Mouse (Mus musculus) naive thymus-derived CD4-positive, alpha-beta T cell, adult 2 months (primary cell): Measurements from ENCODE around the gene Upk3bl.
"Not testable (repeated sequence)": the region's sequence is repeated elsewhere in the genome, so short reads cannot be mapped to it uniquely, and the experiment has no call there.

Experiments
- DNase-seq: peaks from one replicate; pipeline ENCODE4 v3.0.0-alpha.2; 2011; ENCODE audit warnings: low read depth

The Upk3bl gene

GRCm38 (mm10) chr5:136088821-136089575 is 34.7 kb downstream of the Upk3bl start:
- no peak for DNase-seq

- DNase-seq: no peak
These were observed 37.6 kb downstream of the Upk3bl start for GRCm38 (mm10) chr5:136091927-136092326.

GRCm38 (mm10) chr5:136094249-136095010 is 40.1 kb downstream of the Upk3bl start:
- DNase-seq: no peak

- no peak for DNase-seq
These were observed 40.8 kb downstream of the Upk3bl start for GRCm38 (mm10) chr5:136095089-136095488.

- DNase-seq: no peak
These were observed 44.2 kb downstream of the Upk3bl start for GRCm38 (mm10) chr5:136098536-136098935.

GRCm38 (mm10) chr5:136102099-136102820 is 48.0 kb downstream of the Upk3bl start:
- peak; percentile 88 for DNase-seq

GRCm38 (mm10) chr5:136104511-136104910 is 50.2 kb downstream of the Upk3bl start:
- DNase-seq: peak; percentile 65

- DNase-seq: no peak
These were observed 54.2 kb downstream of the Upk3bl start for GRCm38 (mm10) chr5:136108486-136108885.

- DNase-seq: no peak
These were observed 54.8 kb downstream of the Upk3bl start for GRCm38 (mm10) chr5:136109042-136109441.

- not testable (repeated sequence) for DNase-seq
These were observed 59.3 kb downstream of the Upk3bl start for GRCm38 (mm10) chr5:136113546-136113945.
